Mouse (Mus musculus) CD4-positive, CD25-positive, alpha-beta regulatory T cell, adult 4 months (primary cell): ENCODE results near the gene Kcnd3. TPM values are rescaled to one million over a fixed set of nuclear protein-coding genes. Genes with fewer than 3 reads are reported as not detected.
A peak's percentile ranks its signal among the peaks of the same experiment; 100 is the strongest.
"Not testable (repeated sequence)": the region's sequence is repeated elsewhere in the genome, so short reads cannot be mapped to it uniquely, and the experiment has no call there.

ENCODE experiments used
- ATAC-seq: one replicate; pipeline ENCODE4 v1.8.0; 2017
- polyA plus RNA-seq, 2 experiments: library from polyadenylated mRNA; unstranded; fragments of 100-300 nt; shearing (Covaris generic); gene quantifications; one replicate each; pipeline ENCODE4 v1.2.1; 2017

The Kcnd3 gene
- polyA plus RNA-seq, 2 experiments from 2014 or later = 0.12 TPM; not detected in 1

DNA sequence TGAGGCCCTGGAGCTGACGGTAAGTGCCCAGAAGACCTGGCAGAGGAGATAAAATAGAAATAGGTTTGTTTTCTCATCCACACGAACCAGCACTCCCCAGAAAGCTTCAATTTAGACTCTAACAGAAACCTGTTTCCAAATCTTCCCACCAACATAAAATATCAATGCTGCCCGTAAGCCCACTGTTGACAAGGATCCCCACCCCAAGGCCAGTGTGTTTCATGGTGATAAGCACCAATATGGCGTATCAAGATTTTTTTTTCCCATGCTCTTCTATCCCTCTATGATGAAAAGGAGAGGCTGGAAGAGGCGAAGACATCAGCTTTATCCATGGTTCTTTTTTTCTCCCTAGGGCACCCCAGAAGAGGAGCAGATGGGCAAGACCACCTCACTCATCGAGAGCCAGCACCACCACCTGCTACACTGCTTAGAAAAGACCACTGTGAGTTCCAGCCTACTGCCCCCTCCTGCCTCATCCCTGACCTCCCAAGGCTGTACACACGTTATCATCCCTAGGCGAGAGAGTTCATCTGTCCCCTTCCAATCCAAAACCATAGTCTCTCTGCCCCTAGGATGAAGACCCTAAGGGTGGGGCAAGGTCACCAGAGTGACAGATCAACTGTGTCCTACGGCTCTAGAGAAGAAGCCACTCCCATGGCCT is 213.1 kb downstream of the Kcnd3 start:
- ATAC-seq = no peak

DNA sequence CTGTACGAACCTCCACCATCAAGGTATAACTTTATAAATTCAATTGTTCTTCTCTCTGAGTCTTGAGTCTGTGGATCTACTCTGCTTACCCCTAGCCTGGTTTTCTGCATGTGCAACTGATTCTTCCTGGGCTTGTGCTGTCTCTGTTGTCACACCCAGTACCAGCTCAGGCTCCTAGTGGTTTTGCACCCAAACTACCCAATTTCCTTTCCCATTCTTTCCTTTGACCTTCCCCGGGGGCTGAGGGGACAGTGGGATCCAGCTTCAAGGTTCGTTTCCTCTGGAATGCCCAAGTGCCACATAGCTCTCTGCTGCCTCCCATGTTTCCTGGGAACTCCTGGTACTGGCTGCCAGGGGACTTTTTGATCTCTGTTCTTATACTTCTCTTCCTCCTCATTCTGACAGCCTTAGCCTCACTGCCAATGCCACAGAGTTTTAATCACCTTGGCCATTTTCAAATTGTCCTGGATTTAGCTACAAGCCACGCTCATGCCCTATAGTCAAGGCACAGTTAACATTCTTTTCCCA is 214.9 kb downstream of the Kcnd3 start:
- ATAC-seq = no peak

DNA sequence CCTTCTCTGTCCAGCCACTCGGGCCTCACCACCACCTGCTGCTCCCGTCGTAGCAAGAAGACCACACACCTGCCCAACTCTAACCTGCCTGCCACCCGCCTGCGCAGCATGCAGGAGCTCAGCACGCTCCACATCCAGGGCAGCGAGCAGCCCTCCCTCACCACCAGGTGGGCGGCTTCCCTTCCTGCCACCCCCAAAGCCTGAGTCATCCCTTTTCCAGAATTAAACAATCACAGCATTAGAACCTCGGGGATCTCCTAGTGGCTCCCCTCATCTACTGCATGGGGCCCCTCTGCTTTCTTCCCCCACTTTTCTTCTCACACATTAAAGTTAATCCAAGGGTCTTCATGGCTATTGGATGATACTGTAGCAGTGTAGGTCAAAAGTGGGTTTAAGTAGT is 216.0 kb downstream of the Kcnd3 start:
- ATAC-seq = no peak

DNA sequence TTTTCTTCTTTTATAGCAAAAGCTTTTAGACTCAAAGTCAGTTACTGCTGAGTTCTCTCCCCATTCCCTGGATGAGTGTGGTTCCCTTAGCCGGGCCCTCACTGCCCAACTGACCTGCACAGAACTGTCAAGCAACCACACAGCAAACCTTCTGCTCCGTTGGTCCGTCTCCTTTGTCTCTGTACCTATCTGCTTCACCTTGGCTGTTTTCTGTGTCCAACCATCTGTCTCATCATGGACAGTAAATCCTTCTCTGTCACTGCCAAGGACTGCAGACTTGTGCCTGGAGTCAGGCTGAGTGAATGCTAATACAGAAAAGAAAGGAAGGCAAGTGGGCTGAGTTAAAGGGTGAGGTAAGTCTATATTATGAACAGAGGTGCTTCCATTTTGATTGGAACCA is 217.6 kb downstream of the Kcnd3 start:
- no peak for ATAC-seq

DNA sequence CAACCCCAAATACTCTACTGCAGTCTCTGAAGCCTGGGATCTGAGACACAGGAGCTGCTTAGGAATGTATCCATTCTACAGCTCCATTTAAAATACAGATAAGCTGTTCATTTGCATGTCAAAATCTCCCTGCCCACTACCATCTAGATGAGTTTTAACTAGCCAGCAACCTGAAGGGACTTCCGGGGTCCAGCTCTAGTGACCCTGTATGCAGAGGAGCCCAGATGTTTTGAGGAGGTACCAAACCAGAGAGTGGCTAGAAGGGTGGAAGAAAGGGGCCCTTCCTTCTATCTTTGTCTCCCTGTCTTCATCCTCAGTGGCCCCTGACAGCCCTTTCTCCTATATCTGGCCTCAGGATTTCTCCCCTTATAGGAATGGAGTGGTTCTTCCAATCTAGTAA is 218.7 kb downstream of the Kcnd3 start:
- no peak for ATAC-seq

DNA sequence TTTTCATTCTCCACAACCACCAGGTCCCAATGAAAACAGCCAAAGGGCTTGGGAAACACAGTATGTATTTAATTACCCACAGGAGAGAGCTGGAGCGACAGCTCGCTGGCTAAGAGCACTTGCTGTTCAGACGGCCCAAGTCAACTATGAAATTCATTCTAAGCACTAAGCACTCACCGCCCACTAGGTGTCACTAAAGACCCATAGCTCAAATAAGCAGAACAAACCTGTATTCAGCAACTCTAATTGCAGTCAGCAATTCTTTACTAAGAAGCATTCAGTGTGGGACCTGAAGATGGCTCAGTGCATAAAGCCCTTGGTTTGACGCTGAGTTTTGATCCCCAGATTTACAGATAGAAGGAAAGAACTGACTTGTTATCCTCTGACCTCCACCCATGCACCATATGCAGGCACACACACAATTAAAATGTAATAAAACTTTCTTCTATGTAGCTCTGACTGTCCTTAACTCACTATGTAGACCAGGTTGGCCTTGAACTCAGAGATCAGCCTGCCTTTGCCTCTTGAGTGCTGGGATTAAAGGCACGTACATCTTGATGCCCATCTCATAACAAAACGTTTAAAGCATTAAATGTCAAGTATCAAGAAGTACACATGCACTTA is 222.6 kb downstream of the Kcnd3 start:
- ATAC-seq = peak; percentile 94

DNA sequence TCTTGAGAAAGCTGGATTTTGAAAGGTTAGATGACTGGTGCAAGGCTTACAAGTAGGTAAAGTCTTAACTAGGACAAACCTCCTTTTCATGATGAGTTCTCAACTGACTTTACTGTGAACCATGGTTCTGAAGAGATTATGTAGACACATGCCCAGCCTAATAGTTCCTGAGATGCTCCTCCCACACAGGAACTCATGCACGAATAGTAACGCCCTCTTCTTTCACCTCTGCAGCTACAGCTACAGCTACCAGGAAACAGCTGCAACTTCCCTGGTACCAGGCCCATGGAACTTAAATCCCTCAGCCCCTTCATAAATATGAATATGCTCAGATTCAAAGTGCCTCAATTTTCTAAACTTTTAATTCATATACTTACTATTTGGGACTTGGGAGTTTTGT is 223.8 kb downstream of the Kcnd3 start:
- peak; percentile 66 for ATAC-seq

DNA sequence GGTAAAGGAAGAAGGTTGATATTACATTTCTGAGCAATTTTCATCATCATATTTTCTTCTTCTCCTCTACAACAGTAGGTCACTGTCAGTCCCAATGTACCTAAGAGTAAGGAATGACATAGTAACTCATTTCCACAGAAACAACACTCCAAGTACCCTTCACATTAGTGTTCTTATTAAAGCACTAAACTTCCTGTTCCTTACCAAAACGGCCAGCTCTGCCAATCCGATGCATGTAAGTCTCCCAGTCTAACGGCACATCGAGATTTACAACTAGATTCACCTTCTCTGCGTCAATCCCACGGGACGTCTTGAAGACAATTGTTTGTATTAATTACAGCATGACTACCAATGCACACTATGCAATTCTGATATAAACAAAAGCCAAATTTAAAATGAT is 228.2 kb downstream of the Kcnd3 start:
- ATAC-seq = no peak

DNA sequence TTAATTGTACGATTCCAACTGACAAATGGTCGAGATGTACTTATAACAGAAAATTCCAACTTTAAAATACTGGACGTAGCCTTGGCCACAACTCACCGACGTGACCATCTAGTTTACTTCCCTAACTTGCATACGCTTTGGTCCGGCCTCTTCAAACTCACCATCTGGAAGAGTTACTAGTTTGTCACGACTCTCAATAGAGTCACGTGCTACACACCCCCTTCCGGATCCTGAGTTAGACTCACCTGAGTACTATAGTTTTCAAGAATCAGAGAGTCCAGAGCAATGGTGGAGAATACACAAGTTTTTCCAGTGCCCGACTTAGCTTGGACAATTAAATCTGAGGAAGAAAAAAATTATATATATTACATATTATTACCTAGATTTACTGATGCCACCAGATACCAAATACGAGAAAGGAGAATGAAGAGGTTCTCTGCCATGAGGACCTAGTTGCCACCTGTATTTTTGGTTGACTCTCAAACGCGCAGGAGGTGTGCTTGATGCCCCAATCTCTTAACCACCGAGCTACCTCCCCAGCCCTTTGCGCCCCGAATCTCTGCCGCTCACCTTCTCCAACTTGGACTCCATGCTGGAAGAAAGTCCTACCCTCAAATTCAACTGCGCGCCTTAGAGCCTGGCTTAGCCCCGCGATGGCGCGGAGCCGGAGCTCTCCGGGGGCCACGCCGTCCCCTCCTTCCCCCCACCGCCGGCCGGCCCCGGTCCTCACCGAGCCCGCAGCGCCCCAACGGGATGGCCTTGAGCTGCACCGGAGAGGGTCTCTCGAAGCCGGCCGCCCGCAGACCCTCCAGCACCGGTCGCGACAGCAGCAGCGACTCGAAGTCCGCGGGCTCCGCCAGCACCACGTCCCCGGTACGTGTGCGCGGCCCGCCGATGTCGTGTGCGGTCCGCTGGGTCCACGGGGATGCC is 234.5 kb downstream of the Kcnd3 start:
- ATAC-seq = peak; percentile 15

DNA sequence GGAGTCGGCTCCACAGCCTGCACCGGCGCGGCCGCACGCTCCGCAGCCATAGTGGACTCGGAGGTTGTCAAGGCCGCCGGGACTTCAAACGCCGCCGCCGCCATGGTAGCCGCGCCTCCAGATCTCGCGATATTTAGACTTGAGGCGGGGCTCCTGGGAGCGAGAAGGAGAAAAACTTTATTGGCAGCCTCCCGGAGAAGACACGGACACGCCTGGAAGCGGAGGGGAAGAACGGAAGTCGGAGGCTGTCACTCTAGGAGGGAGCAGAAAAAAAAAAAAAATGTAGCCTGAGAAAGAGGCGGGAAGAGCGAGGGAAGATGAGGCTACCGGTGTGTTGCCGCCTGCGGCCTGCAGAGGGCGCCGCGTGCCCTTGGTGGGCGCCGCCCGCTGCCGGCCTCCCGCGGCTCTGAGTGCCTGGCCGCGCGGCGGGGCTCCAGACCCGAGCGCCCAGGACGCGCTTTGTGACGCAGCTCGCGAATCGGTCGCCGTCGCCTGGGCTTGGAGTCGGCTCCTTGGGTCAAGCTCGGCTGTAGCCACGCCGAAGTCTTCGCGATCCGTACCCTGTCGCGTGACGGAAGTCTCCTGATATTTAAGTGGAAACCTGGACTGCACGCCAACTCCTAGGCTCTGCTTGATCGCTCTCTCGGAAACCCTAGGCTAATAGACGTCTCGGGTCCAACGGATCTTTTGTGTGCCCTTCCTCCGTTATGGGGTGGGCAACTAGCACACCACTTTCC is 235.4 kb downstream of the Kcnd3 start, which contains the start of gene Ddx20:
Gene Ddx20 (minus strand): TSS at position 251 of the 737 bp plus-strand sequence.
- peak; percentile 89 for ATAC-seq

DNA sequence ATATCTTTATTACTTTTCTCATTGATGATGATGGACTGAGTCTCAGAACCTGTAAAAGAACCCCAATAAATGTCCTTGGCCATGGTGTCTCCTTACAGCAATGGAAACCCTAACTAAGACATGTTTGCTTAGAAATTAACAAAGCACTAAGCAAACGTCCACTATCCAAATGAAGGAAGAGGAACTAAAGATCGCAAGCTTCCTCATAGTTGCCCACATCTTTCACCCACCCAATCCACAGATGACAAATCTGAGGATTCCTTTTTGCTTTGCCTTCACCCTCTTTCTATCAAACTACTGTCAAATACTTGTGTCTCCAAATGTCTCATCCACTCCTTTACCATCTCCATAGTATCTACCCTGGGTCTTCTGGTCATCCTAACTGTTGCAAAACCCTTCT is 236.4 kb downstream of the Kcnd3 start:
- ATAC-seq = no peak

DNA sequence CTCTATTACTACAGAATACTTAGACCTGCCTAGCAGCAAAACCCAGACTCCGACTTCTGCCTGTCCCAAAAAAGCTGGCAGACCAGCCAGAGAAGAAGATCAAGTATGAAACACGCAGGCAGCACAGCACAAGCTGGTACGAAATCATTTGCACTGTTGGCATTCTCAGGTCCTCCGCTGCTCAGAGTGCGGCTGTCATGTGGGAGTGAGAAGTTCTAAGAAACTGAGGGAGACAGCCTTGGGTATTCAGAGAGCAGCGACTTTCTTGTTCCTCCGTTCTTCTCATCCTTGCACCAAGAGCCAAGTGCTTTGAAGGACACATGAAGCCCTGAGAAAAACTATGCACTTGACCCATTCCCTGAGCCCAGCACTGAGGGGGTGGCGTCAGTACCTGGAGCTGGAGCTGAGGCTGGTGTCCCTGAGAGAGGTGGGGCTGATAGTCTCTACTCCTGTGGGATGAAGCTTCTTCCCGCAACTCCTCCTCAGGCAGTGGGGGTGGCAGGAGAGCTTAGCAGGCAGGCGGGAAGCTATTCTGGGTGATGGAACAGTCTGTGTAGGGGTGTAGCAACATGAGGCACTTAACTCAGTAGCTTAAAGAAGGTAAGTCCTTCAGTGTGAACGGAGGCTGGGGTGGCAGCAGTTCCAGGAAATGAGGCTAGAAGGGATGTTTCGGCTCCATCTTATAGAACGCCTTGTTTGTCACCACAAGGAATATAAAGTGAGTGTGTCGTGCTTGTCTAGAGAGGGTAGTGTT is 241.4 kb downstream of the Kcnd3 start:
- ATAC-seq = no peak

DNA sequence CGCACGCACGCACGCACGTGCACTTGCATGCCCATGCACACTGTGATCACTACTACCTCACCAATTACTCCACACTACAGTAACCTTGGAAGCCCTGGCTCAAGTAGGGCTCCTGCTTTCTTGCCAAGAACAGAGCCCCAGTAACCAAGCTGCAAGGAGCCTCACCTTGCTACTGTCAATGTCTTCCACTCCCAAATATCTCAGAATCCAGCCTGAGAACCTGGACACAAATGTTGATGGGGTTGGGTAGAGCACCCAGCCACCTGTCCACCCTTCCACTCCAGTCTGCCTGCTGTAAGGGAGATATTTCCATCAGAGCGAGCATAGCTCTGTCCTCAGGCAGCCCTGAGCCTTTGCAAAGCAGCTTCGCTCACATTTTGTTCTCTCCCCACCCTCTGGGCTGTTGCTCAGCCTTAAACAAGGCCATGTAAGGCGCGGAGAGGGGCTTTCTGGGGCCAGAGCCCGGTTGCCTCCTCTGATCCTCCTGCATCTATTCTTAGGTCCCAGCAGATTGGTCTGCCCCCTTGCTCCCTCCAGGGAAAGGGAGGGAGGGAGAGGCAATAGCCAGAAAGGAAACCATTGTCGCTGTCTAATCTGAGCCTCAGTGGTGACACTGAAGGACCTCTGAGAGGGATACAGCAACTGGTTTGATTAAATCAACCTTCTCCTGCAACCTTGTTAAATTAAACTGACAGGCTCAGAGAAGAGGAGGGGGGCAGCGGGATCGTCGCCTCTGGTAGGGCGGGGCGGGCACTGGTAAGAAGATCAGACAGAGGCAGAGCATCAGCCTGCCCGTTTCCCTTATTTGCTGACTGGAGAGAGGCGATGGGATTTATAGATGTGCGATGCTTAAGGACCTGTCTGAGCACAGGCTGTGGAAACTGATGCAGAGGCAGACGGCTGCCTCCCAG is 243.6 kb downstream of the Kcnd3 start:
- ATAC-seq = no peak

DNA sequence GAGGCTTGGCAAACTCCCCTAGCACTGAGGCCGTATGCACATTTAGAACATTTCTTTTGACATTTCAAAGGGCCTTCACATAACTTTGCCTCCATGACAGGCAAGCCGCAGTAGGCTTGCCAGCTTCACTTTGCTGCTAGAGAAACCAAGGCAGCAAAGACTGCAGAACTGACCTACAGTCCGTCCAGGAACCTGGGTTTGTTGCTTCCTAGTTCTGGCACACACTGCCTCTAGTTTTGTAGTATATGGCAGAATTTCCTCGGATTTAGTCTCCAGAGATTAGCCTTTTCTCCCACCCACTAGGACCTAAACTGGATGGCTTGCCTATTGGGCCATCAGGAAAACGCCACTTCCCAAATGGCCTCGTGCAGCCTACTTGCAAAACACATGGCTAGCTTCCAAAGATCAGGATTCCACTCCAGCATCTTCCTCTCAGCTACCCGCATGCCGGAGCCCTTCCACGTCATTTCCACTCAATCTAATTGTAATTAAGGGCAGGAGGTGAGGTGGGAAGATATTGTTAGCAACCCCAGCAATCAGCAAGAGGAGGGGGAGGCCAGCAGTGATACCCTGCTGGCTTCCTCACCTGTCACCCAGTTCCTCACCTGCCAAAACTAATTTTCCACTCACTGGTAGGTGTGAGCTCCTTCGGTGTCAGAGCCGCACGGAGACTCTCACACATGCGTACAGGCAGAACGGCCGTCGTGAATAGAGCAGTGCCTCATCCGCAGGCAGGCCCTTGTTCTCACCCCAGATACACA is 244.4 kb downstream of the Kcnd3 start:
- ATAC-seq = no peak

DNA sequence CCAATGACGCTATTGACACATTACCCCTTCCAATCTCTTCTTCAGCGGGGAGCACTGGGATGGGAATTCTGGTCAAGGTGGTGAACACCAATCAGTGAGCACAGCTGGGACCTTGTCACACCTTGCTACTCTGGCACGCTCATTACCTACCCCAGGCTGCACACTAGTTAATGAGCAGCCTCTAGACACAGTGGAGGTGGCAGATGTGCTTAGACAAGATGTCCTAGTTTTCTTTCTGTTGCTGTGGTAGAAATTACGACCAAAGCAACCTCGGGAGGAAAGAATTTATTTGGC is 245.0 kb downstream of the Kcnd3 start:
- ATAC-seq = no peak

DNA sequence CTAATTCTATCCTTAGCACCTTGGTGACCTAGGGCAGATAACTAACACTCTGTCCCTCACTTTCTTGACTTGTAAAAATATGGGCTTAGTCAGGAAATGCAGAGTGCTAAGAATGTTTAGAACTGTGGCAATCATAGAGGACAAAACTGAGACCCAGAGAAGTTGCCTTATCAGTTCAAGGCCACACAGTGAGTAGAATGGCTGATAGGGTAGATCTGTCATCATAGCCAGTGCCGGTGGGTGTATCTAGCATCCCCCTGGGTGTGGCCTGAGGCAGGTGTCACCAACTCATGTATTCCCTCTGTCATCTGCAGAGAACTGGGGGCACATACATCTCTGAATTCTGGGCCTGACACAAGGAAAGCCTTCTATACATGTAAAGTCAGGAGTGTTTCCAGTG is 246.2 kb downstream of the Kcnd3 start:
- no peak for ATAC-seq

DNA sequence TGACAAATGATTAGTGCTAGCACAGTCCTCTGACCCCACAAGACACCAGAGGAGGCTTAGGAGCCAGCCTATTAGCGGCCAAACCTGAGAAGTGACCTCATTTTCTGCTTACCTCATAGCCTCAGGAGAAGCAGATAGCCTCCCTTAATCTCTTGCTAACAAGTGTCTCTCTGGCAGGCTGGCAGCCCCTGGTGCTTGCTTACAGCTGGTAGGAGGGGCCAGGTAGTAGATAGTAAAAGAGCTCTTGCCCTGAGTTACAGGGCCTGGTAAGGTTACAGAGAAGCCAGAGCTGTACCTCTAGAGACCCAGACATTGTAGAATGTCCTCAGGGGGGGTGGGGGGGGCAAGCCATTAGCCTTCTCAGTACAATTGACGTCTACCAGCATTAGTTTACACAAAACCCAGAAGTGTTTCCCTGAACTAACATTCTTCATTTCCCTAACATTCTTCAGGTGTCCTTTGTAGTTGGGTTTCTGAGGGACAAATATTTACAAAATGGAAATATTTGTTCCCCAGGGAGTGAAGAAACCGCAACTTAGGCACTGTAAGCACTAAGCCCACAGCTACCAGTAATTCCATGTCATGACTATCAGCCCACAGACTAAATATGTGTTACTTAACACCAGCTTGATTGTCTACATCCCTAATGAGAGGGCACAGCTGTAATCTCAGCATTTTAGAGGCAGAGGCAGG is 247.3 kb downstream of the Kcnd3 start:
- ATAC-seq = no peak

DNA sequence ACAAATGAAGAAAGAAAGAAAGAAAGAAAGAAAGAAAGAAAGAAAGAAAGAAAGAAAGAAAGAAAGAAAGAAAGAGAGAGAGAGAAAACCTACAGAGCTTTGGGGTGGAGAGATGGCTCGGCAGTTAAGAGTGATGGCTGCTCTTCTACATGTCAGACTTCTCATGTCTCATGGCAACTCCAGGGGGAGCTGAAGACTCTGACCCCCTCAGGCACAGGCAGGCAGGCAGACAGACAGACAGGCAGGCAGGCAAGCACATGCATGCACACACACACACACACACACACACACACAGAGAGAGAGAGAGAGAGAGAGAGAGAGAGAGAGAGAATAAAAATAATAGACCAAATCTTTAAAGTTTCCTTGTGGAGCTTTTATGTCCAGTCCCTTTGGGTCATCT is 248.7 kb downstream of the Kcnd3 start:
- not testable (repeated sequence) for ATAC-seq

DNA sequence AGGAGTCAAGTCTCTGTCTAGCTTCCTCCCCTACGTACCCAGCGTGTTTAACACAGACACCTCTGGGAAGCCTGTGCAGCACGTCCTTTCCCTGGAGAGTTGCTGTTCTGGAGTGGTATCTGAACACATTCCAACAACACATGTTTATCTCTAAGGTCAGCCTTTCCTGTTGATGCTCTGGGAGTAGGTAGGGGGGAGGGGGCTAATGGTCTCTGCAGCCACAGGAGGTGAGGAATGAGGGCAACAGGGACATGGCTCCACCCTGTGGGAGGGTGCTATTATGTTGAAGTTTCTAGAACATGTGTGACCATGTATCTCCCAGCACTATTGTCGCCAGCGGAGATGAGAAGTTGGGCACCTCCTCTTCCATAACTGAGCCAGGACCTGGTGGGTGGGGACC is 249.3 kb downstream of the Kcnd3 start:
- ATAC-seq = no peak
